Mouse (Mus musculus) layer of hippocampus, postnatal 10 days (tissue): ENCODE measurements around the gene Eefsec. TPM values are rescaled to one million over a fixed set of nuclear protein-coding genes. Genes with fewer than 3 reads are reported as not detected.
A peak's percentile ranks its signal among the peaks of the same experiment; 100 is the strongest.

Experiments
- DNase-seq, 2 experiments: peaks; one replicate each; pipeline ENCODE4 v3.0.0; 2021; ENCODE audit warnings: low spot score in 2 of 2
- total RNA-seq, 2 experiments: library from RNA; stranded (reverse); gene quantifications; 2 replicates each; pipeline ENCODE4 v1.2.3; 2021

Eefsec gene
- total RNA-seq, 2 experiments from 2014 or later: 24.6 to 25.1 TPM

DNA sequence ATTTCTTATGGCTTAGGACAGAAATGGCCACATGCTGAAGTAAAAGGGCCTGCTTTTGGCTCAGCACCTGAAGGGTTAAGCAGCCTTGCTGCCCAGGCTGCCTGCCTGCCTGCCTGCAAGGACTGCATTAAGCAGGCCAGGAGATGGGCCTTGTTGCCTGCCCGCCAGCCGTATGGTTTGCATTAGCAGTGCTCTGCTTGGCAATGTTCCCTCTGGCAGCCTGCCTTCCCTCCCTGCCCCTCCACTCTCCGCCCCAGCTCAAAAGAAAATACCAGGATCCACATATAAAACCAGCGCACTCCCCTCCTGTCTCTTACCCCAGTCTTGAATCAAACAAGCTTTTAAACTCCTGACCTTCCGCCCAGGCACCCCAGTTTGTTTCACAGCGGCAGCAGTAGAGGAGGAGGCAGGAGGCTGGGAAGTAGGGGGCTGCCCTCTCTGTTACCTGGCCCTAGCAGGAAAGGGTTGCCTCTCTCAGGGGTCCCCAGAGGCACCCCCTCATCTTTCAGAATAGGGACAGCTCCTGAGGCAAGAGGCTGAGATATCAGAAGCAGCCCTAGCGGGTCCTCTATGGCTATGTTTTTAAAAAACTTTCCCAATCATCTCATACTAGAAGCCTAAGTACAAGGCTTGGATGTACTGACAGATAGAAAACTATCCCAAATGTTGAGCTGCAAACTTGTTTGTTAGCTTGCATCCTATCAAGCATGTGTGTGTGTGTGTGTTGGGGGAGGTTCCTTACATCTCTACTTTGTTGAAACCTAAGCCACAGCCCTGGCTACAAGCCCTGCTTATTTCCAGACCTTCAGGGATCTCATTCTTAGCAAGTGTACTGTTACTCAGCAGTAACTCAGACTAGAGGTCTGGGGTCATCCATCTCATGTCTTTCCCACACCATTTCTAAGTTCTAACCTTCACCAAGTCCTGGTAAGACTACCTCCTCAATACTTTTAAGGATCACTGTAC, 102.6 kb downstream of the Eefsec start:
- DNase-seq: peak; percentile 72 to 77

DNA sequence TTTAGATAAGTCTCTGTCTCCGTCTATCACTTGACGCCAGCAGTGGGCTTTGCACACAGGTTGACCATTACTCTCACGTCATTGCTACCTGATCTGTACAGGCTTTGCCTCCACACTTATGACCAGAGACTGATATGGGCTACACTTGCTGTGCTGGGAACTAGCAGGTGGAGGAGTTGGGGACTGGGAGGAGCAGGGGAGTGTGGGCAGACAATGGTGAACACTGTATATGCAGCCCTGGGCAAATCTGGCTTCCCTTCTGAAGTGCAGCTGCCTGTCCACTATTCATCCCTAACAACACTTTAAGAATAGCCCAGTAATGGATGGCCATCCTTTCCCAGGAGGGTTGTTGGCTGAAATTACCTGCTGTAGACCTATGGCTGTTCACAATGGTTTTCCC, 103.4 kb downstream of the Eefsec start:
- no peak for DNase-seq

DNA sequence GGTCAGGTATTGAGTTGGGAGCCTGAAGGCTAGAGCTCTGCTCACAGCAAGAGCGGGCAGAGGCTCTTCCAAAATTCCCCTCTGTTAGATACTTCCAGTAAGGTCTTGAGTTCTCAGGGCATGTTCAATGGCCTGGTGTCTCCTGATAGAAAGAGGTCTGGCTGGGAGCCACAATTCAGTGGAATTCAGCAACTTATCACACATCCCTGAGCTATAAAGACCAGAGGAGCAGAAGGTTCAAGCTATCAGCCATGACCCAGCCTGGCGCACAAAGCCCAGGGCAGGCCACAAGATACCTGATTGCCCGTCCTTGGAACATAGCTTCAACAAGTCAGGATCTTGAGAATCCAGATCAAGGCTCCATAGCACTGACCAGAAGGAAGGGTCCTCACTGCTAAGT, 105.2 kb downstream of the Eefsec start:
- DNase-seq: no peak

DNA sequence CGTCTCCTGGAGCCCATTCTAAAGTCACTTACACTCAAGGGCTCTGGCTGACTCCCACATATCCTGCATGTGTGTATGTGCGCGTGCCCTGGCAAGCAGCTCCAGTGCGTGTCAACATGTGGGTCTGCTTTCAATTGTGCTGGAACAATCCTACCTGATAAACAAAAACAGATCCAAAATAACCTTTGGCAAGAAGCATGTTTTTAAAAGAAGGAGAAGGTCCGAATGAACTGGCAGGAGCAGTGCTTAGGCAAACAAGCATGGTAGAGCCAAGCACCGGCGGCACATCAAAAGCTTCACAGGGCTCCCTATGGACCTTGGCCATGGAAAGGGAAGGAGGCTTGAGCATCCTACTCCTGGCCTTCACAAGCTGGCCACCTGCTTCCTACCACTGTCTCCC, 105.6 kb downstream of the Eefsec start:
- no peak for DNase-seq

DNA sequence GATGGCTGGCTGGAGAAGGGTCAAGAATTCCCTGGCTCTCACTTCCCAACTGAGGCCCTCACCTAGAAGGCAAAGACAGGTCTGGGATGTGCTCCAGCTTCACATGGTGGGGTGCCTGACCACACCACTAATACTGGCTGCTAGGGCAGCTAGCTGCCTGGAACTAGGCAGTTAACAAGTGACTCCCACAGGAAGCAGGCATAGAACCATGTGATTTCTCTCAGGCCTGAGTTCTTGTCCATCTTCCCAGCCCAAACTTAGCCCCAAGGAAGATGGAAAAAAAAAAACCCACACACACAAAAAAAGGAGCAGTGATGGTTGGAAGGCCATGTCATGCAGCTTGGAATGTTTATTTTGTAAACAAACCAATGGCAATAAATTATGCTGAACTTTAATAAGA, 117.0 kb downstream of the Eefsec start:
- DNase-seq: no peak

DNA sequence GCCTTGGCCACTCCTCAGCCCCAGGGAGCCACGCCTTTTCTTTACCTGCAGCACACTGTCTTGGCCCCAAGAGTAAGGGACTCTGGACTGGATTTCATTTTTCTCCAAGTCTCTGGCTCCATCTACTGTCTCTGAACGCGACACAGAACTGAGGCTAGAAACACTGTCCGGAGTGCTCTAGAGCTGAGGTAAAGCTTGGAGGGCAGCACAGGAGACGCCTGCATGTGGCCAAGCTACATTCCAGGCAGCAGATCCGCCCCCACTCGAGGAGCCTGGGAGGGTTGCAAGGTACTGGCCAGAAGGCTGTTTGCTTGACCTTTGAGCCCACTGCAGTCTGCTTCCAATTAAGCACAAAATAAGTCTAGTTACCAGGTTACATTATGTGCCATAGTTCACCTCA, 124.5 kb downstream of the Eefsec start:
- peak in 1 of 2 experiments; percentile 19 for DNase-seq

DNA sequence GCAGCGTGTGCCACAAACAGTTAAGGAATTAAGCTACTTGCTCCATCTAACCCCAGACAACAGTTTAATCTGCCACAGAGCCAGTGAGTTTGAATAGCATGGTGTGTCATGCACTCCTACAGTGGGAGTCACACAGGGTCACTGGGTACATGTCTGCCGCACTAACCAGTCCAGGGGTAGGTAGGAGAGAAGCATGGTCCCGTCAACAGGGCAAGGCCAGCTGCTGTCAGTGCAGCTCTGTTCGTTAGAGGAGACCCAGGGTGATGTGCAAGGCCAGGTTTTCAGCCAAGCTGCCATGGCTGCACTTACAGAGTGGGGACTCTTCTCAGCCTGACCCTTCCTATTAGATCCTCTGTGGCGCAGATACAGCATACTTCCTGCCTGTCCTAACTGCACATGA, 125.1 kb downstream of the Eefsec start:
- no peak for DNase-seq

DNA sequence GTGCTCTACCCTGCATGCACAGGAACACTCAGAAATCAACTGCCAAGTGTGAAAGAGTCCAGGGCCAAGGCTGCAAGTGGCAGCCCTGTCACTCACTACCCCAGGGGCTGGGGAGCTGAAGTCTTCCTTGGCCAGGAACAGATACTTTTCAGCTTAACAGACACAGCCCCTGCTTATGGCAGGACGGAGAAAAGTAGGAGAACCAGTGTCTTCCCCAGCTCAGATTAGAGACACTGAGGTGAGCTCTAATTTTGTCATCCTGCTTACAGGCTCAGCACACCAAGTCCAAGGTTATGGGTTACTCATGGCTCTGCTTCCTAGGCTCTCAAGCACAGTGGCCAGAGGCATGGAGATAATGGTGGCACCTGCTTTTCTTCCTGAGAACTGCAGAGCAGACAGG, 126.6 kb downstream of the Eefsec start:
- no peak for DNase-seq

DNA sequence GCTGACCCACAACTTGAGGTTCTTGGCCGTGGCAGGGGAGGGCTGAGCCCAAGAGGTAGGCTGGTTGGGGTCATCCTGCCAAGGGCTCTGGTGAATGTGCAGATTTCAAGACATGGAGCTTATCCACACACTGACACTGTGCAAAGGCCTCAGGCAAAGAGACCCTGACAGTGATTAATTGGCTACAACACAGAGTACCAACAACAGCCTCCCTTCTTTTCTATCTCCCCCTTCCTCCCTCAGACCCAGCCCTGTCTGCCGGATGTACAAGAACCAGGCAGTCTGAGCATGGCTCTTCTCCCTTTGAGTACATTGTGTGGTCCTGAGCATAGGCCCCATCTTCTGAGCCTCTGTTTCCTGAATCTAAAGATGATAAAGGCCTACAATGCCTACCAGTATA, 131.0 kb downstream of the Eefsec start:
- no peak for DNase-seq

DNA sequence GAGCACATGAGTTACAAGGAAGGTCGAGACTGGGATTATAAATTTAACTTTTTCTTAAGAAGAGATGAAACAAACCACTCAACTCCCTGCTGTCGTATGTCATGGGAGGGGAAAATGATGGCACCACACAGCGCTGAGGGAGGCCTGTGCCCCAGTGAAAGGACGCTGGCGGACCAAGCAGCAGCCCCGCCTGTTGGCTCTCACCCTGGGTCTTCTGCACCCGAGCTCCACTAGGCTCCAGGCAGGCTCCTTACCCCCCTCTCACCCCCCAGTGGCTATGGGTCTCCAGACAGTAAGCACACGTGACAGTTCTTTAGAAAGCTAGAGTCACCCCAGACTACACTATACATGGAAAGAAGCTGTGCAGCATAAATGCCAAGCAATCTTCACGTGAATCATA, 132.4 kb downstream of the Eefsec start:
- DNase-seq: no peak

DNA sequence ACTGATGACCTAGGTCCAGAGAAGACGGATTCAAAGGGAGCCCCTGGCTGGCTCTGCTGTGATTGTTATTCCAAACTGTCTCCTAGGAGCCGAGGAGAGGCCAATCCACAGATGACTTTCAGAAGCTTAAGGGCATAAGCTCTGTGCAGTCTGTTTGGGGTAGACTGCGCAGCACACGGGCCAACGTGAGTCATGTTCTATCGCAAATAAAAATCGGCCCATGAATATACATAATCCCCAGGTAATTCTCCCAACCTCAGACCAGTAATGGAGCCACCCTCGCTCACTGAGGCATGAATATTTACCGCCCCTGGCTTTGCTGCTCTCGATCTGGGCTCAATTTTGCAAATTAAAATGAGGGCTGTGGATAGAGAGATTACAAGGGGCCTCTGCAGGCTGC, 134.7 kb downstream of the Eefsec start:
- no peak for DNase-seq

DNA sequence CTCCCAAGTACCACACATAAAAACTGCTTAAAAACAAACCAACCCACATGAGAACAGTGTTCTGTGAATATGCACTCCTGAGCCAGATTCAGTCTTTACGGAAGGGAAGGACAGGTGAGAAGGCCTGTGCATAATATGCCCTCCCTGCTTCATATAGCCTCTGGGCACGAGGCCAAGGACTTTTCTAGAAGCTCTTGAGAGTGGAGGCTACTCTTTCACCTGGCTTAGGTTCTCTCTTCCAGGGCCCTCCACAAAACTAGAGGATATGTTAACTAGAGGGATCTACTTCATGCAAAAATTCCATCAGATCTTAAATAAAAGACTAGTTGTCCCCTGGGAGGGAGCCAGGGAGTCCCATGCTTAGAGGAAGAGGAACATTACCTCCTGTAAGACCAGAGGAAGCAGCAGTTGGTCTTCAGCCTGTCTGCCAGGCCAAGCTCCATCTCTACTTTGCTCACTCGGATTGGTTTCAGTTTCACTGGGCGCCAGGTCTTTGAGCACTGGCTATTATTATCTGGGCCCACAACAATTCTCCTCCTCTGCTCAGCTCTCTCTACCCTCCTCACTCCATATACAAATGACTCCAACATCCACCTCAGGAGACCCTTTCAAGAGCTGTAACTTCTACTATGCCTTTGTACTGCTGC, 140.1 kb downstream of the Eefsec start:
- no peak for DNase-seq

DNA sequence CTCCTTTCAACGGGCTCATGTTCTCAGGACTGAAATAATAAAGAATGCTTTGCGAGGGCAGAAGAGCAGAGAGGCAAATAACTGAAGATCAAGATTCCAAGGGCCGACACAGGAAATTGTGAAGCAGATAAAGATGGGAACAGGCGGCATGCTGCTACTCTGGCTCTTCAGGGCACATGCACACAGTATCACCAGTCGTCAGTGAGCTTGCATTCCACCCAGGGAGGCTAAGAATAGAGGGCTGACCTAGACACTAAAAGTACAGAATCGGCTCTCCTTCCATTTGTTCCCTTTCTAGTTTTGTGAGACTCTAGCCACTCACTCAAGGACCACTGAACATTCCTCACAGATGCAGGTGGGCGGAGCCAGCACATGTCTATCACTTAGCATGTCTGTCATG, 145.1 kb downstream of the Eefsec start:
- DNase-seq: no peak

DNA sequence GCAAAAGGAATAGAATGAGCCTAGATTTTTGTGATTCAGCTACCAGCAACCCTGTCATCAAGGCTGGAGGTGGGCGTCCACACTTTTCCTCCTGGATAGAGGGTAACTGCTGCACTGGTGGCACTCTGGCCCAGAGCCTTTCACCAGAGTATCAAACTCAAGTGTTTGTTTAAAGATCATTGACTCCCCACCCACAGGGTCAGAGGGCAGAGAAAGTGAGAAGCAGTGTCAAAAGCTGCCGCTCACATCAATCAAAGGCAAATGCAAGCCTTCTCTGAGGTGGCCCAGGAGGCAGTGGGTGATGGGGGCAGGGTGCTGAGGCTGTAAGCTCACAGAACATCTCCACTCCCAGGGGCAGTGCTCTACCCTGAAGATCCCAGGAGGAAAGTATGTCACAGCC, 146.8 kb downstream of the Eefsec start:
- DNase-seq: no peak

DNA sequence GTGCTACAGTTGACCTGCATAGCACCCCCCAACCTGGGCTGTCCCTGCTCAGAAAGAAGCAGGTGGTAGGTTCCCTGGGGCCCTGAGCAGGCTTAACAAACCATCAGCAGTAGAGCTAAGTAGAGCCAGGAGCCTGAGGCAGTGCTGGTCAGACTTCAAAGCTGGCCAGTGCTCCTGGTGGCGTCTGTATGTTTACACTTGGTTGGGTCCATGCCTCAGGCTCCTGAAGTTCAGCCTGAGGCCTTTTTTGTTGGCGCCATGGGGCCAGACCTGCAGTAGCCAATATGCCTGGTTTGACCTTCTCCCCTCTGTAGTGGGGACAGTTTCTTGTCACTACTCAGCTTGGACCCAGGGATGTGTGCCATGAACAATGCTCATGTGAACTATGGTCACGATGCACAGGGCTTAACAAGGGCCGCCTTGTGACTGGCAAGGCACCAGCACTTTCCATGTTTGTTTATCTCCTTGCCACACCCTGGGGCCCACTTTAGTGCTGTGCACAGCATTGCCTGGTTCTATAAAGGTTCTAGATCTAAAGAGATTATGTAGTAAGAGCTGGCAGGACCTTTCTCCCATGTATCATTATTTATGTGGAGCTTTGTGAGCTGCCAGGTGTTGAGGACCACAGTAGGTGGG, 153.9 kb downstream of the Eefsec start:
- DNase-seq: no peak

DNA sequence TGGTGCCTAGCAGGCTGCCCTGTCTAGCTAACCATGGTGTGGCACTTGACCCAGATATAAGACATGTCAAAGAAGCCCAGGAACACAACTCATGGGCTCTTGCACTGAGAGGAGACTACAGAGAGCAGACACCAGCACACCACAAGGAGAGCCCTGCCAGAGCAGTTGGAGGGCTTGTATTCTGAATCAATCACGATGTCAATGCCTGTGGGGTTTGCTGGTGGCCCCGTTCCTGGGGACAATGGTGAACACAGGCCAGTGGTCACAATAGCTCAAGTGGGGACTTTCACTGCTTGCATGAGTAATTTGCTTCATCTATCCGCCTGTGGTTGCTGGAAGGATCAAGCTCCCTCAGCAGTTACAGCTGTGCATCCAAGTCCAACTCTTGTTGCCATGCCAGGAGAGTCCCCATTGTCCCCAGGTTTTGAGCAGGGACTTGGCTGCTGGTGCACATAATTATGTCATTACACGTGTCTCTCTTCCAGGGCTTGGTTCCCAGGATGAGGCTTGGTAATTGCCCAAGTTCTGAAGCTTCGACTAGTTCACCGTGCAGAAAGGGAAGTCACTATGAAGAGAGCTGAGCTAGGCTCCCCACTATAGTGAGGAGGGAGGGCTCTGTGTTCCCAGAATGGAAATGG, 156.1 kb downstream of the Eefsec start:
- DNase-seq: peak; percentile 70

DNA sequence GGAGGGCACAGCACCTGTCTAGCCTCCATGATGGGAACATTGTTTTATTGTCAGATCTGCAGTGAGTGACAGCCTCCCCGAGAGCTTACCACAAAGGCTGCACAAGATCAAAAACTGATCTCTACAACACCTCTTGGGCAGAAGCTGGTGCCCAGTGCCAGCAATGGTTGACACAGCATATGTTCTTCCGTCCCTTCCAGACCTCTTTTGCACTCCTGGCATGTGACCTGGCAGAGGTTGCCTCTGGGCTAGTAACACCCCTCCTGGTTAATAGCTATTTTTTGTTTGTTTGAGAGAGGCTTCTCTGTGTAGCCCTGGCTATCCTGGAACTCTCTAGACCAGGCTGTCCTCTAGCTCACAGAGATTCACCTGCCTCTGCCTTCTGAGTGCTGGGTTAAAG, 168.2 kb downstream of the Eefsec start:
- DNase-seq: no peak

DNA sequence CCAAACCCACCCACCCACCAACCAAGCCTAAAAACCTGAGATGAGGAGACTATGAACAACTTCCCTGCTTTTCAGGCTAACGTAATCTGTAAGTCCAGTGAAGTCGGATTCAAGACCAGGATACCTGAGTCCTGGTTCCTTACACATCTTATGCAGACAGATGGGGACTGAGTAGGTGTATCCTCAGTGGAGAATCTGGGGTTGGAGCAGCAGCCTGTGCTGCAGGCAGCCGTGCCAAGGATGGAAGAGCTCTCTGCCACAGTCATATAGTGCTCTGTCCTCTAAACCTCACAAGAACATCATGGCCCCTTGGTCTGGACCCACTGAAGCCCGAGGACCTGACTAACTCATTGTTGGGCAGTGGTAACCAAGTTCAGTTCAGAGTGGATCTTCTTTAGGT, 169.1 kb downstream of the Eefsec start:
- no peak for DNase-seq

DNA sequence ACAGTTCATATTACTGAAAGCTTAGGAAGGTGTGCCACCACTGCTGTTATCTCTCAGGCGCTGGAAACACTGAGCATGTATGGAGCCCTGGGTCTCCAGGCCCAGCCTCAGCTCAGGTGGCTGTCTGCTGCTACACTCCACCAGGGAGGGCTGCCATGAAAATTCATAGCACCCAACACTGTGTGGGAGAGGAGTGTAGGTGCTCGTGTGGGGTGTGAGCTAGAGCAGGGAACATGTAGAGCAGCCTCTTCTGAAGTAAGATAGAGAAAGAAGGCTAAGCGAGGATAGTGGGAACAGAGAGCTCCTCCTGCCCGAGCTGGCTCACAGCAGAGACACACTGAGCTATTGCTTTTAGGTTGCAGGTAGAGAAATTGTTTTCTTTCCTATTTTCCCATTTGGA, 170.1 kb downstream of the Eefsec start:
- DNase-seq: no peak

DNA sequence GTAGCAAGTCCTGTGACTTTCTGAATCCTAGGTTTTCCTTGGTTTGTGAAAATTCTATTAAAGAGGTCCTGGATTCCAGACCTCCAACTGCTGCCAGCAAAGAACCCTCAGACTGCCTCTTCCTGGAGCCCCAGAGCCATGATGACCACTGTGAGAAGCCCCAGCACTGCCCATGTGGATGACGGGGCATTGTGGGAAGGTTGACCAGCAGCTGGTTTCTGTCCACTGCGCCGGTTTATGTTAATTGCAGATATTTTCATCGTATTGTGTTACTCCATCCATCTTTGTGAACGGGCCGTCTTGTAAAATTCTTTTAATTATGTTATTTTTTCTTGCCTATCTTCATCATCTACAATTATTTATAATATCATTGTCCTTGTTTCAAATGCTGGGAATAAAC, 171.7 kb downstream of the Eefsec start:
- DNase-seq: no peak

DNA sequence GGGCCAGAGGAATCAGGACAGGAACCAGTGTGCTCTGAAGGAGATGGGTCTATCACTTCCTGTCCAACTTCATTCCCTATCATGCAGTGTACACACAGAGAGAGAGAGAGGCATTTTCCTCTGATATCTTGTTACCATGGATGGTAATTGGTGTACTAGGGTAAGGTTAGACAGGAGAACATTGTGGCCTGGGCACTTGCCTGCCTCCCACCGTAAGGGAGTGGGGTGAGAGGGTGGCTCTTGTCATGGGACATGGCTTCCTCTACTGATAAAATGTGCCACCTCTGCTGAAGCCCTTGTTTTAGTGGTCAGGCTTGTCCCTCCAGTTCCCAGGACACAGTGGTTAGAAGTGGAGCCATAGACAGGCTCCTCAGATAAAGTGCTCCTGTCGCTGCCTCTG, 178.4 kb downstream of the Eefsec start:
- DNase-seq: no peak

DNA sequence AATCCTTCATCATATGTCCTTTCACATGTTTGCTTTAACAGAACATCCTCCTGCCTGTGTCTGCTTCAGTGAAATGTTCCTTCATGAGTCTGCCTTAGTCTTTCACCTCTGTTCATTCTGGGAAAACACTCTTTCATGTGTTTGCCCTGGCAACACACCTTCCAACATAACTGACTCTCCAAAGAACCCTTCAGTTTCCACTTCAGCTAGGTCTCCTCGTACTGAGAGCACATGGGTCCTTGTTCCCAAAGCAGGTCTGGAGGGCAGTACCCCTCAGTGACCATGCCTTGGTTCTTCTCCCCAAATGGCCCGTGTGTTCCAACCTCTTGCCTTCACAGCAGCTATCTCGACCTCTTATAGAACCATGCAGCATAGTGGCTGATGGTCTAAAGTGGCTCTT, 179.3 kb downstream of the Eefsec start:
- no peak for DNase-seq
